Mouse (Mus musculus) limb, embryonic 15.5 days (tissue): Measurements from ENCODE around the gene Pdzd11. TPM values are rescaled to one million over a fixed set of nuclear protein-coding genes. Genes with fewer than 3 reads are reported as not detected.

Source experiments
- ATAC-seq: fragments of 200-750 bp; cut with Nextera tagmentation; 2 replicates; pipeline ENCODE4 v1.8.0; 2017; ENCODE audit warnings: low read depth, moderate TSS enrichment; ENCODE audit not compliant: insufficient number of reproducible peaks, low FRiP score, low TSS enrichment
- H3K27ac ChIP-seq: fragments of 300-500 bp; sonication (generic); 2 replicates; pipeline ENCODE4 v1.5.1; 2015; ENCODE audit warnings: moderate library complexity, mild to moderate bottlenecking, inconsistent platforms
- H3K27me3 ChIP-seq: fragments of 300-500 bp; sonication (generic); 2 replicates; pipeline ENCODE4 v1.6.1; 2015; ENCODE audit warnings: inconsistent platforms
- H3K36me3 ChIP-seq: fragments of 300-500 bp; sonication (generic); 2 replicates; pipeline ENCODE4 v1.6.1; 2015; ENCODE audit warnings: inconsistent platforms
- H3K4me1 ChIP-seq: fragments of 300-500 bp; sonication (generic); 2 replicates; pipeline ENCODE4 v1.6.1; 2015; ENCODE audit warnings: inconsistent platforms
- H3K4me2 ChIP-seq: fragments of 300-500 bp; sonication (generic); 2 replicates; pipeline ENCODE4 v1.6.1; 2015; ENCODE audit warnings: mild to moderate bottlenecking, inconsistent platforms
- H3K4me3 ChIP-seq: fragments of 300-500 bp; sonication (generic); 2 replicates; pipeline ENCODE4 v1.5.1; 2015; ENCODE audit warnings: mild to moderate bottlenecking, inconsistent platforms
- H3K9ac ChIP-seq: fragments of 300-500 bp; sonication (generic); 2 replicates; pipeline ENCODE4 v1.6.1; 2015; ENCODE audit warnings: inconsistent platforms
- H3K9me3 ChIP-seq: fragments of 300-500 bp; sonication (generic); 2 replicates; pipeline ENCODE4 v1.6.1; 2016; ENCODE audit warnings: inconsistent platforms
- WGBS: fragments of 180-500 bp; shearing (Covaris S2); methylation state at CpG from one replicate; pipeline ENCODE4 v1.1.7; 2015; 5-methylcytosine and 5-hydroxymethylcytosine counted together
- polyA plus RNA-seq: library from polyadenylated mRNA; unstranded; fragments of >200 nt; fragmentation: Nextera tagmentation; extraction: Ambion mirVana; gene quantifications from 2 replicates; pipeline ENCODE4 v1.2.1, GENCODE M21; 2015

The Pdzd11 gene
- polyA plus RNA-seq: 109 and 120 TPM in 2 replicates

GRCm38 (mm10) chrX:100625802-100626793 is at the start of gene Pdzd11:
Pdzd11 (minus strand) TSS chrX:100626568.
- 20% methylated on average over 62 of the region's 62 CpGs for WGBS
- Histone ChIP-seq H3K4me3 (peak within 1 kb of the TSS; percentile 56), H3K27me3 (peaks cover 8% of the 10 kb centered on the region; the same call in 1 of the 2 replicates), H3K27ac (peak within 1 kb of the TSS; percentile 69), H3K4me2 (peak within 1 kb of the TSS; percentile 69), H3K9ac (peak within 1 kb of the TSS; percentile 50), H3K4me1 (no peaks in the 10 kb centered on the region), H3K9me3 (no peaks in the 10 kb centered on the region), H3K36me3 (peaks cover 7% of the 10 kb centered on the region; the same call in 1 of the 2 replicates)
- ATAC-seq: peak; percentile 98

DNA sequence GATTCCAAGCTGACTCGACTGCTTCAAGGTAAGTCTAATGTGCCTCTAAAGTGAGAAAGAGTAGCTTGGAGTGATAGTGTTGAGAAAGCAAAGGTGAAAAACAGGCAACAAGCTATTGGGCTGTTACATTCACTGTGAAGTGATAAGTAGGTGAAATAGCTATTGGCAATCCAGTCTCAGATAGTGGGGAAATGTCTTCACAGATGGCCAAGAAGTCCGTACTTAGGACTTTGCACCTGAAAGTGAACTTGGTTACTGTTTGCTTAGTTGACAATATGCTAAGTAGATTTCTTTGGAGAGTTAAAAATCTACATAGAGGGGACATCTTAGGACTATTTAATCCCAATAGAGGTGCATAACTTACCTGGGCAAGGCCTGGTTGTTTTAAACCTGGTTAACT is 38.5 kb upstream of the Pdzd11 start:
- Histone ChIP-seq H3K4me1 (no peaks in the 10 kb centered on the region), H3K9me3 (no peaks in the 10 kb centered on the region), H3K27me3 (no peaks in the 10 kb centered on the region), H3K9ac (no peak overlapping the region), H3K4me3 (no peak overlapping the region), H3K27ac (no peak overlapping the region), H3K4me2 (no peak overlapping the region), H3K36me3 (no peaks in the 10 kb centered on the region)
- WGBS: 88% methylated on average over 2 of the region's 2 CpGs
- ATAC-seq: no peak

DNA sequence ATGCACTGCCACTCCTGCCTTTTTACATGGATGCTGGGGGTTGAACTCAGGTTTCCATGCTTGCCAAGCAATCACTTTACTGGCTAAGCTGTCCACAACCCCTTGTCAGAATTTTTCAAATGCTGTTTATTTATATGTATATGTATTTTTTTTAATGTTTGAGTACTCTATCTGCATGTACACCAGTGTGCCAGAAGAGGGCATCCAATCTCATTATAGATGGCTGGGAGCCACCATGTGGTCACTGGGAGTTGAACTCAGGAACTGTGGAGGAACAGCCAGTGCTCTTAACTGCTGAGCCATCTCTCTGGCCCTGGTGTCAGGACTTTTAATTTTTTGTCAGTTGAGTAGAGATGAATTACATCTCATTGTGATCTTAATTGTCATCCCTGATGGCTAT is 26.5 kb upstream of the Pdzd11 start:
- Histone ChIP-seq H3K4me1 (no peaks in the 10 kb centered on the region), H3K36me3 (no peaks in the 10 kb centered on the region), H3K9ac (no peak overlapping the region), H3K4me3 (no peak overlapping the region), H3K27ac (no peak overlapping the region), H3K27me3 (no peaks in the 10 kb centered on the region), H3K4me2 (no peak overlapping the region), H3K9me3 (no peaks in the 10 kb centered on the region)
- ATAC-seq: no peak

GRCm38 (mm10) chrX:100638477-100638876 is 12.1 kb upstream of the Pdzd11 start:
- Histone ChIP-seq H3K4me3 (no peak overlapping the region), H3K4me2 (no peak overlapping the region), H3K27me3 (no peaks in the 10 kb centered on the region), H3K9me3 (no peaks in the 10 kb centered on the region), H3K36me3 (0 out of 2 replicates have a peak, but pooled peaks cover 2% of the 10 kb centered on the region), H3K9ac (no peak overlapping the region), H3K27ac (no peak overlapping the region), H3K4me1 (no peaks in the 10 kb centered on the region)
- no peak for ATAC-seq
- WGBS: 91% methylated on average over 8 of the region's 8 CpGs

DNA sequence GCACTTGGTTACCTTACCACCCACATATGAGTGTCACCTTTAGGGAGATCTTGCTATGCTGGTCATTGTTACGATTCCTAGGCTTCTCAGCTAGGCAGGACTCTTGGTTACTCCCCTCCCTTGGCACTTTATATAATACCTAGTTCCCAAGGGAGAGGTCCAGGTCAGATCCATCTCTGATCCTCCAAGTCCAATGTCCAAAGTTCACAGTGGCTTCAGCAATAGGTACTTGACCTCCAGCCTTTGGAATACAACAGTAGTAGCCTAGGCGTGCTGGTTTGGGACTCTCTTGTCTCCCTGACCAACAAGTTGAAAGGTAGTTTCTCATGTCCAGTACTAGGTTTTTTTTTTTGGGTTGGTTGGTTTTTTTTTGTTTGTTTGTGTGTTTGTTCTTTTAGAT is 2.7 kb upstream of the Pdzd11 start:
- Histone ChIP-seq H3K4me1 (no peaks in the 10 kb centered on the region), H3K9me3 (no peaks in the 10 kb centered on the region), H3K36me3 (no peaks in the 10 kb centered on the region), H3K27me3 (peaks cover 8% of the 10 kb centered on the region; the same call in 1 of the 2 replicates), H3K9ac (no peak overlapping the region), H3K27ac (no peak overlapping the region), H3K4me3 (no peak overlapping the region), H3K4me2 (no peak overlapping the region)
- WGBS: 87% methylated on average over 2 of the region's 2 CpGs
- ATAC-seq: no peak

GRCm38 (mm10) chrX:100625546-100625801 is 894 bp downstream of the Pdzd11 start, which contains the start of gene Kif4:
Kif4 (plus strand) TSS chrX:100625737.
- Histone ChIP-seq H3K4me1 (no peaks in the 10 kb centered on the region), H3K36me3 (peaks cover 7% of the 10 kb centered on the region; the same call in 1 of the 2 replicates), H3K4me3 (peak within 1 kb of the TSS; percentile 56), H3K9ac (peak within 1 kb of the TSS; percentile 50), H3K27ac (peak within 1 kb of the TSS; percentile 69), H3K9me3 (no peaks in the 10 kb centered on the region), H3K4me2 (peak within 1 kb of the TSS; percentile 69), H3K27me3 (peaks cover 8% of the 10 kb centered on the region; the same call in 1 of the 2 replicates)
- ATAC-seq: peak; percentile 49; the same call in 1 of the 2 replicates
- 16% methylated on average over 3 of the region's 3 CpGs for WGBS

- Histone ChIP-seq H3K4me2 (peak overlapping the region; percentile 44), H3K4me3 (peak overlapping the region; percentile 56), H3K4me1 (no peaks in the 10 kb centered on the region), H3K9me3 (no peaks in the 10 kb centered on the region), H3K27me3 (peaks cover 8% of the 10 kb centered on the region; the same call in 1 of the 2 replicates), H3K9ac (no peak overlapping the region), H3K27ac (no peak overlapping the region), H3K36me3 (peaks cover 7% of the 10 kb centered on the region; the same call in 1 of the 2 replicates)
- 32% methylated on average over 7 of the region's 7 CpGs for WGBS
- ATAC-seq: no peak
These were observed 1.2 kb downstream of the Pdzd11 start for GRCm38 (mm10) chrX:100625146-100625545.

GRCm38 (mm10) chrX:100624242-100624641 is 2.1 kb downstream of the Pdzd11 start:
- H3K9me3 ChIP-seq: no peaks in the 10 kb centered on the region
- H3K4me3 ChIP-seq: no peak overlapping the region
- H3K27me3 ChIP-seq: peaks cover 8% of the 10 kb centered on the region; the same call in 1 of the 2 replicates
- H3K36me3 ChIP-seq: peaks cover 7% of the 10 kb centered on the region; the same call in 1 of the 2 replicates
- H3K27ac ChIP-seq: no peak overlapping the region
- no peak overlapping the region for H3K9ac ChIP-seq
- no peaks in the 10 kb centered on the region for H3K4me1 ChIP-seq
- 93% methylated on average over 4 of the region's 4 CpGs for WGBS
- no peak overlapping the region for H3K4me2 ChIP-seq
- ATAC-seq: no peak

- H3K27me3 ChIP-seq: peaks cover 18% of the 10 kb centered on the region; the same call in 1 of the 2 replicates
These were observed 5.0 kb downstream of the Pdzd11 start for GRCm38 (mm10) chrX:100621366-100621765.

DNA sequence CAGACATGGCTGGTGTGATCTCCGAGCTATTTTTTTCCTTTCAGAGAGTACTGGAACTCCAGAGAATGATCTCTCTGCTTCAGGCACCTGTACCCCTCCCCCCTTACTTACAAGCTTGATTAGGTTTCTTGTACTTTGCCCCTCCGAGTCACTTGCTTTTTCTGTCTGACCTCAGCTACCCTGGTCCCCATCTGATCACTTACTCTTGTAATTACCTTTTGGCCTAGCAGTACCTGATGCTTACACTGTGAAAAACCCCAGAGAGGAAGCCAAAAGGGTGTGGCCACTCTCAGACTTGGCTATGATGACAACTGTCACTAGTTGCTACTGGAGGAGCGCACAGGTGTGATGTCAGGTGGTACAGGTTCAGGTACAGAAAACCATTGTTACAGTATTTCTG is 7.9 kb downstream of the Pdzd11 start:
- no peak for ATAC-seq
- H3K27ac ChIP-seq: no peak overlapping the region
- H3K9me3 ChIP-seq: no peaks in the 10 kb centered on the region
- H3K36me3 ChIP-seq: peaks cover 7% of the 10 kb centered on the region; the same call in 1 of the 2 replicates
- H3K27me3 ChIP-seq: peaks cover 11% of the 10 kb centered on the region; the same call in 1 of the 2 replicates
- H3K9ac ChIP-seq: no peak overlapping the region
- 53% methylated on average over 3 of the region's 3 CpGs for WGBS
- no peaks in the 10 kb centered on the region for H3K4me1 ChIP-seq
- no peak overlapping the region for H3K4me3 ChIP-seq
- no peak overlapping the region for H3K4me2 ChIP-seq

More at GRCm38 (mm10) chrX:100621366-100621765, 5.0 kb downstream of the Pdzd11 start:
- Histone ChIP-seq H3K4me1 (no peaks in the 10 kb centered on the region), H3K9me3 (no peaks in the 10 kb centered on the region), H3K36me3 (peaks cover 7% of the 10 kb centered on the region; the same call in 1 of the 2 replicates), H3K4me3 (no peak overlapping the region), H3K9ac (no peak overlapping the region), H3K27ac (no peak overlapping the region), H3K4me2 (no peak overlapping the region)
- 66% methylated on average over 2 of the region's 2 CpGs for WGBS
- no peak for ATAC-seq

DNA sequence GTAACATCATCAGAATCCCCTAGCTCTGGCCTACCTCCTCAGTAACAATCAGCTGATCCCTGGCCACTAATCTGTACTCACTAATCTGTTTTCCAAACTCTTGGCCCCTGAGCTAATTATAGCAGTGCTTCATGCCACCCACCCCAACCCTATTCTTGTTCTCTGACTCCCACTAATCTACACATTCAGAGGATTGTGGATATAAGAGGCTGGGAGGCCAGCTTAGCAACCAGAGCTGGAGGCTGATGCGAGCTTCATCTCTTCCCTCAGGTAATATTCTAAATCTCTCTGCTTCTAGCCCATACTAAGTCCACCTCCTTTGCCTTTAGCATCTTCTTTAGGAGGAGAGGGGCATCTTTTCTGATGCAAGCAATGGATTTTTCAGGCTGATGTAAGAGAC is 21.1 kb downstream of the Pdzd11 start, which contains the start of gene Arr3:
Gene Arr3, plus strand, starts transcription at position 184 of the 400 bp plus-strand sequence.
- Histone ChIP-seq H3K4me2 (no peak within 1 kb of the TSS), H3K9me3 (no peaks in the 10 kb centered on the region), H3K4me1 (no peaks in the 10 kb centered on the region), H3K27me3 (0 out of 2 replicates have a peak, but pooled peaks cover 4% of the 10 kb centered on the region), H3K36me3 (no peaks in the 10 kb centered on the region), H3K9ac (no peak within 1 kb of the TSS), H3K4me3 (no peak within 1 kb of the TSS), H3K27ac (no peak within 1 kb of the TSS)
- 76% methylated on average over 1 of the region's 1 CpGs for WGBS
- no peak for ATAC-seq

DNA sequence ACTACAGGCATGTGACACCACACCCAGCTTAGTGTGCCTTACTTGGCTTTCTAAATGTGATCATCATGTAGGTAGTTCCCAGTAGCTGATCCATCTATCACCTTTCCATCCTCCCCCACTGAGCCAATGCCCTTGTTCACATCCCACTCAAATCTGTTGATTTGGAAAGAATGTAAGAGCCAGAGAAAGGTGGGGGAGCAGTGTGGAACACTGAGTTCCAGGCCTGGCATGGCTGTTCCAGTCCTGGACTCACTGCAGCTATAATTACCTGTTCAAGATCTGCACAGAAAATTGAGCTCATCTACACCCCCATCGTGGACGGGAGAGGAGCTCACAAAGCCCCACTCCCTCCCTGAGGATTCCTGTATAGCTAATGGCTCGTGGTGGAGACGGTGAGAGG is 26.6 kb downstream of the Pdzd11 start:
- peaks cover 9% of the 10 kb centered on the region; the same call in 1 of the 2 replicates for H3K27me3 ChIP-seq
- ATAC-seq: no peak
- H3K9ac ChIP-seq: no peak overlapping the region
- no peaks in the 10 kb centered on the region for H3K9me3 ChIP-seq
- H3K36me3 ChIP-seq: no peaks in the 10 kb centered on the region
- no peak overlapping the region for H3K27ac ChIP-seq
- 60% methylated on average over 4 of the region's 4 CpGs for WGBS
- no peaks in the 10 kb centered on the region for H3K4me1 ChIP-seq
- H3K4me2 ChIP-seq: no peak overlapping the region
- no peak overlapping the region for H3K4me3 ChIP-seq
